Mouse (Mus musculus) spleen, postnatal 10 days (tissue): Measurements from ENCODE around the gene Cdpf1.
"Not testable (repeated sequence)": the region's sequence is repeated elsewhere in the genome, so short reads cannot be mapped to it uniquely, and the experiment has no call there.

Experiments used
- DNase-seq, 2 experiments: peaks; one replicate each; pipeline ENCODE4 v3.0.0; 2021 to 2022; ENCODE audit warnings: low spot score in 2 of 2

Cdpf1 gene

GRCm38 (mm10) chr15:85808434-85808833 lies 3.1 kb downstream of the Cdpf1 start:
- DNase-seq = no peak

GRCm38 (mm10) chr15:85808031-85808430 lies 3.5 kb downstream of the Cdpf1 start:
- no peak for DNase-seq

- DNase-seq = no peak
Observed at GRCm38 (mm10) chr15:85807404-85807803, 4.1 kb downstream of the Cdpf1 start.

- no peak for DNase-seq
Observed at GRCm38 (mm10) chr15:85806886-85807285, 4.6 kb downstream of the Cdpf1 start.

GRCm38 (mm10) chr15:85802931-85803330 lies 8.6 kb downstream of the Cdpf1 start:
- no peak for DNase-seq

- no peak for DNase-seq
Observed at GRCm38 (mm10) chr15:85798676-85799075, 12.8 kb downstream of the Cdpf1 start.

GRCm38 (mm10) chr15:85795516-85795915 lies 16.0 kb downstream of the Cdpf1 start:
- DNase-seq = no peak

GRCm38 (mm10) chr15:85792819-85793218 lies 18.7 kb downstream of the Cdpf1 start:
- no peak for DNase-seq

- no peak for DNase-seq
Observed at GRCm38 (mm10) chr15:85791449-85791848, 20.0 kb downstream of the Cdpf1 start.

GRCm38 (mm10) chr15:85788633-85789032 lies 22.9 kb downstream of the Cdpf1 start:
- no peak for DNase-seq

- DNase-seq = no peak
Observed at GRCm38 (mm10) chr15:85788051-85788450, 23.4 kb downstream of the Cdpf1 start.

GRCm38 (mm10) chr15:85787482-85787881 lies 24.0 kb downstream of the Cdpf1 start:
- no peak for DNase-seq

GRCm38 (mm10) chr15:85786711-85787110 lies 24.8 kb downstream of the Cdpf1 start:
- no peak for DNase-seq

GRCm38 (mm10) chr15:85784341-85784740 lies 27.2 kb downstream of the Cdpf1 start:
- no peak for DNase-seq

- DNase-seq = no peak
Observed at GRCm38 (mm10) chr15:85783146-85783545, 28.4 kb downstream of the Cdpf1 start.

- not testable (repeated sequence) for DNase-seq
Observed at GRCm38 (mm10) chr15:85778891-85779290, 32.6 kb downstream of the Cdpf1 start.

GRCm38 (mm10) chr15:85776771-85777170 lies 34.7 kb downstream of the Cdpf1 start:
- DNase-seq = no peak

- no peak for DNase-seq
Observed at GRCm38 (mm10) chr15:85776241-85776640, 35.3 kb downstream of the Cdpf1 start.

GRCm38 (mm10) chr15:85775001-85775400 lies 36.5 kb downstream of the Cdpf1 start:
- DNase-seq = no peak

- DNase-seq = no peak
Observed at GRCm38 (mm10) chr15:85774419-85774818, 37.1 kb downstream of the Cdpf1 start.

GRCm38 (mm10) chr15:85772146-85772740 lies 39.3 kb downstream of the Cdpf1 start:
- DNase-seq = no peak

- no peak for DNase-seq
Observed at GRCm38 (mm10) chr15:85771306-85772121, 40.0 kb downstream of the Cdpf1 start.

- DNase-seq = no peak
Observed at GRCm38 (mm10) chr15:85768991-85769390, 42.5 kb downstream of the Cdpf1 start.
